Mouse (Mus musculus) heart, embryonic 16.5 days (tissue): ENCODE data around the gene Foxc2. TPM values are rescaled to one million over a fixed set of nuclear protein-coding genes. Genes with fewer than 3 reads are reported as not detected.

Experiments used
- ATAC-seq: fragments of 200-750 bp; cut with Nextera tagmentation; replicated peaks from 2 replicates; pipeline ENCODE4 v1.8.0; 2017; ENCODE audit warnings: moderate number of reproducible peaks; ENCODE audit not compliant: insufficient read depth, low FRiP score; ENCODE audit errors: extremely low read depth
- H3K27ac ChIP-seq: fragments of 300-500 bp; sonication (generic); 2 replicates; pipeline ENCODE4 v1.5.1; 2014; ENCODE audit warnings: mild to moderate bottlenecking, low read length, control low read depth, moderate library complexity
- H3K27me3 ChIP-seq: fragments of 300-500 bp; sonication (generic); 2 replicates; pipeline ENCODE4 v1.6.1; 2014; ENCODE audit warnings: low read length, mixed read lengths; ENCODE audit not compliant: control insufficient read depth, insufficient read depth
- H3K36me3 ChIP-seq: fragments of 300-500 bp; sonication (generic); 2 replicates; pipeline ENCODE4 v1.6.1; 2014; ENCODE audit not compliant: control insufficient read depth, insufficient read depth
- H3K4me1 ChIP-seq: fragments of 300-500 bp; sonication (generic); 2 replicates; pipeline ENCODE4 v1.6.1; 2014; ENCODE audit warnings: low read length, mixed read lengths; ENCODE audit not compliant: control insufficient read depth, insufficient read depth
- H3K4me2 ChIP-seq: fragments of 300-500 bp; sonication (generic); 2 replicates; pipeline ENCODE4 v1.6.1; 2014; ENCODE audit warnings: low read depth, mild to moderate bottlenecking, control low read depth, low read length
- H3K4me3 ChIP-seq: fragments of 300-500 bp; sonication (generic); 2 replicates; pipeline ENCODE4 v1.5.1; 2014; ENCODE audit warnings: mild to moderate bottlenecking, control low read depth, low read length
- H3K9ac ChIP-seq: fragments of 300-500 bp; sonication (generic); 2 replicates; pipeline ENCODE4 v1.6.1; 2014; ENCODE audit warnings: low read length, control low read depth
- H3K9me3 ChIP-seq: fragments of 300-500 bp; sonication (generic); replicated peaks from 2 replicates; pipeline ENCODE4 v1.6.1; 2016; ENCODE audit warnings: low read length; ENCODE audit not compliant: control insufficient read depth
- WGBS: fragments of 180-500 bp; shearing (Covaris S2); extraction: QIAGEN DNeasy Blood & Tissue Kit; methylation state at CpG from one replicate; pipeline ENCODE4 v1.1.7; 2014; 5-methylcytosine and 5-hydroxymethylcytosine counted together
- polyA plus RNA-seq: library from polyadenylated mRNA; unstranded; fragments of >200 nt; fragmentation: Nextera tagmentation; extraction: Ambion mirVana; gene quantifications from 2 replicates; pipeline ENCODE4 v1.2.1, GENCODE M21; 2015

Foxc2 gene
- polyA plus RNA-seq, 1 experiment from 2014 or later, result 4.4 TPM

- Histone ChIP-seq H3K4me1 (no peaks in the 10 kb centered on the region), H3K4me2 (no peak overlapping the region), H3K27ac (no peak overlapping the region), H3K36me3 (peaks cover 5% of the 10 kb centered on the region), H3K27me3 (peaks cover 58% of the 10 kb centered on the region), H3K9me3 (no peaks in the 10 kb centered on the region), H3K9ac (no peak overlapping the region), H3K4me3 (no peak overlapping the region)
- no peak for ATAC-seq
- WGBS, result 22% methylated on average over 6 of the region's 6 CpGs
These were observed 23.8 kb upstream of the Foxc2 start for GRCm38 (mm10) chr8:121092141-121092540.

DNA sequence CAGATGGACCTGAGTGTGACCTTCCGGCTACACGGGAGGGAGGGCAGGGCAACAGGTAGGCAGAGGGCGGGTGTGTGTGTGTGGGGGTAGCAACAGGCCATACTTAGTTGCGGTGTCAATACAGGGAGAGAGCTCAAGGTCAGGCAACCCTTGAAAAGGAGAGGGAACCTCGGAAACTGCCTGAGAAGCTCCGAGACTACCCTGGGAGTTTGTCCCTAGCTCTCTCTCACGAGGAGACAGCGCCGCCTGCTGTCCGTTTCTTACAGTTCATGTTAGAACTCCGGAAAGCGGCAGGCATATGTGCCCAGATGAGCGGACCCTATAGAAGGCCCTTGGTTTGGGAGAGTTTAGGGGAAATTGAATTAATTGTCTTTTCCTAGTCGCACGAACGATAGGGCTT, 23.3 kb upstream of the Foxc2 start:
- ATAC-seq, result peak; percentile 52
- WGBS, result 3% methylated on average over 16 of the region's 16 CpGs
- Histone ChIP-seq H3K4me2 (peak overlapping the region; percentile 27; the same call in 1 of the 2 replicates), H3K36me3 (peaks cover 7% of the 10 kb centered on the region), H3K27me3 (peaks cover 54% of the 10 kb centered on the region), H3K4me3 (no peak overlapping the region), H3K4me1 (no peaks in the 10 kb centered on the region), H3K27ac (no peak overlapping the region), H3K9me3 (no peaks in the 10 kb centered on the region), H3K9ac (no peak overlapping the region)

DNA sequence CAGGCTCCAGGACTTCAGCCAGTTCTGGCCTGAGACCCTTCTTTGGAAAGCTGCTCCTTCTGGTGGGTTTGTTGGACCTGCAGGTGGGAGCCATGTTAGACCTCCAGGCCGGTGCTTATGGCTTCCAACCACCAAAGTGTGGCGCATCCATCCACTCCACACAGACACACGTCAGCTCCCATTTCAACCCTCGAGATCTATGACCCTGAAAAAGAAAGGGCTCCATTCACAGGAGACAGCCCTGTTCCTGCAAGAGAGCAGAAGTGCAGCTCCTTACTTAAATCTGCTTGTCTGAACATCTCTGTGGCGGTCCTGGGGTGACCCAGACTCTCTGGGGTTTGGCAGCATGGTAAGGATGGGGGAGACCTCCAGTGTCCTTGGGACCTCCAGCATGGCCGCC, 22.5 kb upstream of the Foxc2 start:
- peaks cover 46% of the 10 kb centered on the region for H3K27me3 ChIP-seq
- no peak overlapping the region for H3K9ac ChIP-seq
- peaks cover 10% of the 10 kb centered on the region for H3K36me3 ChIP-seq
- H3K27ac ChIP-seq, result no peak overlapping the region
- no peaks in the 10 kb centered on the region for H3K4me1 ChIP-seq
- no peak overlapping the region for H3K4me2 ChIP-seq
- no peaks in the 10 kb centered on the region for H3K9me3 ChIP-seq
- H3K4me3 ChIP-seq, result no peak overlapping the region
- WGBS, result 68% methylated on average over 6 of the region's 6 CpGs
- no peak for ATAC-seq

DNA sequence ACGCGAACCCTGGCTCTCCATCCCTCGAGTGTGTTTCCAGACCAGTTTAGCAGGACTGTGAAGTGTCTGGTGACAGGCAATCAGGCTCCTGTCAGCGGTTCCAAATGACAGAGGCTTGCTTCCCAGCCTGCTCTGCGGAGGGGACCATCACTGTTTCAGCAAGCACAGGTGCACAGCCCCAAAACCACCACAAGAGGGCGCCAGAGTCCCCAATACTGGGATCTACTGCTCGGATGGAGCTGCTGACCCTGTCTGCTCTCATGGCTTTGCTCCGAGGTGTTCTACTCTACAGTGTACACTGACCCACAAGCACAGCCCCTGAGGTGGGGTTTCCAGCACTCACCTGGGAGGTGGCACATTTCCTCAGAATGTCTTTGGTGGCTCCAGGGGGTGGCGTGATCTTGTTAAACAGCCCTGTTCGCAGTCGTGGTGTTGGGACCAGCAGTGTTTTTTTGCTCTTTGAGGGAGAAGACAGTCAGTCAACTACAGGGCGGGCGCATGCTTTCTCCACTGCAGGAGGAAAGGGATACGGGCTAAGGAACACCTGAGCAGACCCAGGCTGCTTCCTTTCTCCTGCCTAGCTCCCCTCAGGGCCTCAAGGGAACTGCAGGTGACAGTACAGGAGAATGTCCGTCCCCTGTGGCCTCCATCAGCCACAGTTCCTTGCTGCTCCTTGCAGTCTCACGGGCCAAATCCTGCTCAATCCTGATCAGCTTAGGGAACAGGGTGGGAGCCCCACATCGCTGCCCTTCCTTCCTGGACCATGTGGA, 11.7 kb upstream of the Foxc2 start:
- Histone ChIP-seq H3K4me2 (no peak overlapping the region), H3K36me3 (peaks cover 23% of the 10 kb centered on the region), H3K9ac (no peak overlapping the region), H3K4me1 (peaks cover 12% of the 10 kb centered on the region), H3K4me3 (no peak overlapping the region), H3K9me3 (no peaks in the 10 kb centered on the region), H3K27me3 (peaks cover 3% of the 10 kb centered on the region; the same call in 1 of the 2 replicates), H3K27ac (no peak overlapping the region)
- ATAC-seq, result peak; percentile 50; the same call in 1 of the 2 replicates
- 45% methylated on average over 17 of the region's 17 CpGs for WGBS

DNA sequence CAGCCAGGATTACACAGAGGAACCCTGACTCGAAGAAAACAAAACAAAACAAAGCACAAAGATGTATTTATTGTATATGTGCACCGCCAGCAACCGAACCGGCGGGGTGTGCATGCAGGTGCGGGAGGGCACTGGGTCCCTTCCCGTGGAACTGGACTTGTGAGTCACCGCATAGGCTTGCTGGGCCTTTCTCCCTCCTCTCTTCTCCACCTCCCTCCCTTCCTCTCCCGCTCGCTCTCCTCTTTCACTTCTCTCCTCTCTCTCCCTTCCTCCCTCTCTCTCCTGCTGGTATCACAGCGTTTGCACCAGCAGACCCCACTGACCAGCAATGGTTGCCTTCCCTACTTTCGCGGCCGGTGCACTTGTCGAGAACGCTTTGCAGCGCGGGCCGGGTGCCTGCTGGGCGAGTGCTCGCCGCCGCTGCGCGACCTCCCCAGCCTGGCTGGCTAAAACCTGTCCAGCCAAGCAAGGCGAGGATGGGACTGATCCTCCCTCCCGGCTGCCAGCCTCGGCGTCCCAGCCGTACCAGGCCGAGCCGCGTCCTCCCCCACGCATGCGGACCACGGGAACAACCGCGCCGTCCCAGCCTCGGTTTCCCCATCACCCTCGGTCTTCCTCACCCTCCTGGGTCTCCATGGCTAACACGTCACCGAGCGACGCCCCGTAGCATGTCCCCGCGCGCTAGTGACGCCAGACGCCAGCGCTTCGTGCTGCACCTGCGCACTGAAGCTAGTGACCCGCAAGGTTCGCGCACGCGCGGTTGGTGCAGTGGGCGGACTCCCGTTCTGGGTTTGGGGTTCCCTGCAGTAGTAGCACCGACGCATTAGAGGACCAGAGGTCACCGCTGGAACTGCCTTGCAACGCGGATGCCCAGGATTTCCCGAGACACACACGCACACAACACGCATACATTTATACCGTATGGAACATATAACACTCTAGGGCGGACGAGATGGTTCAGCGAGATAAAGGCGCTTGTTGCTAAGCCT, 8.0 kb upstream of the Foxc2 start, which contains the start of gene Mthfsd:
TSS of gene Mthfsd (minus strand) at position 725 of the 989 bp plus-strand sequence.
- peaks cover 9% of the 10 kb centered on the region; the same call in 1 of the 2 replicates for H3K36me3 ChIP-seq
- H3K4me1 ChIP-seq, result peaks cover 12% of the 10 kb centered on the region
- peak; percentile 92 for ATAC-seq

GRCm38 (mm10) chr8:121108657-121109056, 7.3 kb upstream of the Foxc2 start:
- H3K9me3 ChIP-seq, result no peaks in the 10 kb centered on the region
- peak overlapping the region; percentile 93 for H3K4me2 ChIP-seq
- H3K4me1 ChIP-seq, result peaks cover 10% of the 10 kb centered on the region
- 0 out of 2 replicates have a peak overlapping the region, but pooled peaks have one; percentile 5 for H3K27ac ChIP-seq
- H3K9ac ChIP-seq, result peak overlapping the region; percentile 81
- 15% methylated on average over 5 of the region's 5 CpGs for WGBS
- H3K36me3 ChIP-seq, result peaks cover 5% of the 10 kb centered on the region; the same call in 1 of the 2 replicates
- ATAC-seq, result no peak
- peak overlapping the region; percentile 68 for H3K4me3 ChIP-seq
- peaks cover 10% of the 10 kb centered on the region; the same call in 1 of the 2 replicates for H3K27me3 ChIP-seq

More for the DNA sequence above, 8.0 kb upstream of the Foxc2 start, which contains the start of gene Mthfsd:
- Histone ChIP-seq H3K9ac (peak within 1 kb of the TSS; percentile 81), H3K27me3 (0 out of 2 replicates have a peak, but pooled peaks cover 7% of the 10 kb centered on the region), H3K9me3 (no peaks in the 10 kb centered on the region), H3K4me2 (peak within 1 kb of the TSS; percentile 93), H3K4me3 (peak within 1 kb of the TSS; percentile 68), H3K27ac (peak within 1 kb of the TSS; percentile 49)
- 1% methylated on average over 75 of the region's 75 CpGs for WGBS

DNA sequence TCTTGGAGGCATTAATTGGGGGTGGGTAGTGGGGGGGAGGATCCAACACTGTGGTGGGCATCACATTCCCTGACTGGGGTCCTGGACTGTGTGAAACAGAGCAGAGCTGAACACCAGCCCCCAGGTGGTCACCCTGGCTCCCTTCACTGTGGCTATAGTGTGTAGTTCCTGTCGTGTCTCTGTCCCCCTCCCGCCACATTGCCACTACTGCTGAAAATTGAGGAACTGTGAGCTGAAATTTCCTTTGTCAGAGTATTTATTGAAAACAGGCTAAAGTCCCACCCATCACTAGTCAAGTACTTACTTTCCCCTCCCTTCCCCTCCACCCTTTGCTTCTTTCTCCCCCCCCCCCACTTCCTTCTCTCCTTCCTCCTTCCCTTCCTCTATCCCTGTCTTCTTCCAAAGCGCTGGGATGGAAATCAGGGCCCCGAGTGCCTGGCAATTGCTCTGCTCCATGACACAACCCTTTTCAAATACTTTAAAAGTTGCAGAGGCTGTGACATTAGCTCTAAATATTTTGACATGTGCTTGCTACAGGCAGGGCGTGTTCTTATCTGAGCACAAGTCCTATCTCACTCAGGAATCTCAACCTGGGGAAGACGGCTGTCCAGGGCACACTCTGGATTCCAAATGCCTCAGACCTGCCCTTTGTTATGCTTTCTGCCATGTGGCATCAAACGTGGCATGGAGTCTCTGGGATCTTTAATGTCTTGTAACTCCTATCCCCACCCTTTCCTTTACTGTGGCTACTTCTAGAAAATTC, 4.6 kb upstream of the Foxc2 start:
- Histone ChIP-seq H3K4me1 (peaks cover 9% of the 10 kb centered on the region), H3K36me3 (no peaks in the 10 kb centered on the region), H3K27ac (no peak overlapping the region), H3K9me3 (no peaks in the 10 kb centered on the region), H3K4me2 (no peak overlapping the region), H3K9ac (no peak overlapping the region), H3K4me3 (no peak overlapping the region), H3K27me3 (peaks cover 34% of the 10 kb centered on the region)
- WGBS, result 38% methylated on average over 7 of the region's 7 CpGs
- ATAC-seq, result no peak

DNA sequence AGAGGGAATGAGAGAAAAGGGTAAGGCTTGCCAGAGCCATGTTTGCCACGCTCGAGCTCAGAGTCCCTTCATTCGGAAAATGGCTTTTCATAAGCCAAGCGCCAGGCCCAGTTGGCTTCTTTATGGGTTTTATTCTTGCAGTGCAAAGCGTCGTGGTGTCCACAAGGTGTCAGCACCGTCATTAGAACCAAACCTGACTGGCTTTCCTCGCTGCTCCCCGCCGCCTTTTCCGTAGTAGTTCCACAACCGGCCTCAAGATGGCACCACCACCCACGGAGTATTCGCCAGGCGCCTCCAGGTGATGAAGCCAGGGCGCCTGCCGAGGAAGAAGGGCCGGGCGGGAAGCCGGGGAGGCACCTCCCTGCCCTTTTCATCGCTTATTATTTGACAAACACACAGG, 2.7 kb upstream of the Foxc2 start:
- no peak overlapping the region for H3K27ac ChIP-seq
- no peak overlapping the region for H3K9ac ChIP-seq
- ATAC-seq, result peak; percentile 8; the same call in 1 of the 2 replicates
- H3K4me2 ChIP-seq, result 0 out of 2 replicates have a peak overlapping the region, but pooled peaks have one; percentile 8
- H3K27me3 ChIP-seq, result peaks cover 53% of the 10 kb centered on the region
- peaks cover 5% of the 10 kb centered on the region for H3K9me3 ChIP-seq
- H3K4me3 ChIP-seq, result no peak overlapping the region
- H3K4me1 ChIP-seq, result peaks cover 2% of the 10 kb centered on the region; the same call in 1 of the 2 replicates
- WGBS, result under 1% methylated on average over 21 of the region's 21 CpGs
- no peaks in the 10 kb centered on the region for H3K36me3 ChIP-seq
